Mouse (Mus musculus) G1E (cell line): Measurements from ENCODE around the gene Pdgfd. TPM values are rescaled to one million over a fixed set of nuclear protein-coding genes. Genes with fewer than 3 reads are reported as not detected.

Source experiments
- ATAC-seq: 2 replicates; pipeline ENCODE4 v1.8.0; 2016; ENCODE audit warnings: mild to moderate bottlenecking; ENCODE audit not compliant: insufficient number of reproducible peaks, poor library complexity, low FRiP score, severe bottlenecking; ENCODE audit errors: extremely low read depth
- DNase-seq: peaks from one replicate; pipeline ENCODE4 v3.0.0; 2012; ENCODE audit warnings: low spot score
- H3K27me3 ChIP-seq: 2 replicates; pipeline ENCODE4 v1.6.1; 2012; ENCODE audit warnings: mild to moderate bottlenecking, low read length, inconsistent platforms; ENCODE audit not compliant: insufficient read depth
- H3K36me3 ChIP-seq: replicated peaks from 2 replicates; pipeline ENCODE3; 2012; ENCODE audit warnings: mild to moderate bottlenecking, inconsistent platforms
- H3K4me1 ChIP-seq: 2 replicates; pipeline ENCODE4 v1.6.1; 2012; ENCODE audit warnings: low read depth, low read length, inconsistent platforms, mixed read lengths; ENCODE audit not compliant: insufficient read depth
- H3K4me3 ChIP-seq: 2 replicates; pipeline ENCODE4 v1.5.1; 2012; ENCODE audit warnings: low read depth, mild to moderate bottlenecking, inconsistent platforms, low read length, moderate library complexity, mixed read lengths
- H3K9me3 ChIP-seq: replicated peaks from 2 replicates; pipeline ENCODE4 v1.6.1; 2012; ENCODE audit warnings: inconsistent platforms
- CTCF ChIP-seq: IDR thresholded peaks from 2 replicates; pipeline ENCODE4 v1.5.1; 2012; ENCODE audit warnings: low read depth, low read length, inconsistent platforms, mixed read lengths
- GATA1 ChIP-seq: IDR thresholded peaks from 2 replicates; pipeline ENCODE4 v1.6.1; 2012; ENCODE audit warnings: borderline replicate concordance, low read length, inconsistent platforms, mixed read lengths
- GATA2 ChIP-seq: IDR thresholded peaks from 2 replicates; pipeline ENCODE4 v1.6.1; 2012; ENCODE audit warnings: low read depth, low read length, inconsistent platforms, borderline replicate concordance
- POLR2AphosphoS5 ChIP-seq: IDR thresholded peaks from 2 replicates; pipeline ENCODE4 v1.6.1; 2012; ENCODE audit warnings: low read depth, low read length, inconsistent platforms; ENCODE audit not compliant: insufficient replicate concordance
- TAL1 ChIP-seq: conservative IDR thresholded peaks from 2 replicates; pipeline ENCODE4 v1.6.1; 2012; ENCODE audit warnings: low read depth, low read length, inconsistent platforms, mixed read lengths
- polyA plus RNA-seq: library from polyadenylated mRNA; stranded (reverse); fragments of >175 nt; gene quantifications from 2 replicates; pipeline ENCODE4 v1.2.3, GENCODE M21; 2012
- total RNA-seq, 2 experiments: library from RNA; stranded (forward) in 1 of 2; stranded (reverse) in 1 of 2; fragments of 200-1000 nt in 1 of 2; fragments of >200 nt in 1 of 2; fragmentation: Nextera tagmentation in 1 of 2; gene quantifications; 2 replicates each; pipeline ENCODE4 v1.2.3; 2014 to 2017

Pdgfd gene
- total and polyA plus RNA-seq, 3 experiments, result not detected

DNA sequence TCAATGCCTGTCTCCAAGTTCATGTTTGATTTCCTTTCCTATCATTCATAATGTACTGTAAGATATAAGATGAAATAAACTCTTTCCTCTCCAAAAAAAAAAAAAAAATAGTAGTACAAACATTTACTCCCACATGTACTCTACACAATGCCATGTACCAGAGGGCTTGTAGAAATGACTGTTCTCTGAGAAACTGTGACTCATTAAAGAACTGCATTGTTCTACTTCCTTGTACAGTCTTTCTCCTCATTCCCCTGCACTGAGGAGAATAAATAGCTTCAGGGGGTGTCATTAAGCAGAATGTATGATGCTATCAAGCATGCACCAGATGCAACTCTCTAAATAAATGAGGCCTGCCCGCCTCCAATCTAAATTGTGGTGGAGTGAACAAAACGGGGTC is 130.2 kb downstream of the Pdgfd start:
- DNase-seq (no peak), ATAC-seq (no peak)
- TF ChIP-seq GATA2 (no peak), GATA1 (no peak), CTCF (no peak), TAL1 (no peak), POLR2AphosphoS5 (no peak)

GRCm38 (mm10) chr9:6302050-6302449 is 133.7 kb downstream of the Pdgfd start:
- Histone ChIP-seq H3K9me3 (no peaks in the 10 kb centered on the region), H3K27me3 (no peaks in the 10 kb centered on the region), H3K36me3 (no peaks in the 10 kb centered on the region), H3K4me1 (no peaks in the 10 kb centered on the region), H3K4me3 (no peak overlapping the region)
- no peak for ATAC-seq
- DNase-seq, result no peak
- TF ChIP-seq GATA1, result no peak
- no peak for TF ChIP-seq TAL1
- no peak for TF ChIP-seq POLR2AphosphoS5
- TF ChIP-seq CTCF, result no peak

More for the DNA sequence above, 130.2 kb downstream of the Pdgfd start:
- no peaks in the 10 kb centered on the region for H3K36me3 ChIP-seq
- no peaks in the 10 kb centered on the region for H3K4me1 ChIP-seq
- no peaks in the 10 kb centered on the region for H3K9me3 ChIP-seq
- no peak overlapping the region for H3K4me3 ChIP-seq
- no peaks in the 10 kb centered on the region for H3K27me3 ChIP-seq

GRCm38 (mm10) chr9:6304590-6304989 is 136.2 kb downstream of the Pdgfd start:
- DNase-seq, result no peak
- ATAC-seq, result no peak
- no peaks in the 10 kb centered on the region for H3K27me3 ChIP-seq

GRCm38 (mm10) chr9:6305847-6306246 is 137.5 kb downstream of the Pdgfd start:
- DNase-seq (no peak), ATAC-seq (no peak)
- no peaks in the 10 kb centered on the region for H3K27me3 ChIP-seq
- TF ChIP-seq GATA2 (no peak), GATA1 (no peak), TAL1 (no peak)
- no peak overlapping the region for H3K4me3 ChIP-seq
- no peaks in the 10 kb centered on the region for H3K9me3 ChIP-seq
- H3K4me1 ChIP-seq, result no peaks in the 10 kb centered on the region
- no peaks in the 10 kb centered on the region for H3K36me3 ChIP-seq

More at GRCm38 (mm10) chr9:6304590-6304989, 136.2 kb downstream of the Pdgfd start:
- TF ChIP-seq POLR2AphosphoS5, result no peak
- no peak for TF ChIP-seq TAL1
- no peak for TF ChIP-seq GATA1
- no peak for TF ChIP-seq GATA2
- TF ChIP-seq CTCF, result no peak
- Histone ChIP-seq H3K9me3 (no peaks in the 10 kb centered on the region), H3K4me3 (no peak overlapping the region), H3K4me1 (no peaks in the 10 kb centered on the region), H3K36me3 (no peaks in the 10 kb centered on the region)

DNA sequence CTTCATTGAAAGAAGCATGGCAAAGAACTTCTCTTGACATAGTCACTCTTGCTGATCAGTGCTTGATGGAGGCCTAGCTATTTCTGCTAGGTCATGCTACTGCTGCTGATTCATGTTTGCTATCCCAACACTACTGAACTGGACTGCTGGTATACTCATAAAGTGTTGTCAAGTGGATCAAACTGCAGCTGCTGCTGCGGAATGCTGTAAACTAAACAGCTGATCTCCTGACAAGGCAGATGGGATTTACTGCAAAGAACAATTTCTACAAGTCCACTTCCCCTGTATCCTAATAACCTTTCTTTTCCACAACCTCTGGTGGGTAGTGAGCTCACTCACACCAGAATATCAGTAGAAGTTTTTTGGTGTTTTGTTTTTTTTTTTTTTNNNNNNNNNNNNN is 148.7 kb downstream of the Pdgfd start:
- Histone ChIP-seq H3K4me1 (no peaks in the 10 kb centered on the region), H3K27me3 (no peaks in the 10 kb centered on the region), H3K9me3 (no peaks in the 10 kb centered on the region), H3K36me3 (no peaks in the 10 kb centered on the region), H3K4me3 (no peak overlapping the region)
- no peak for ATAC-seq
- TF ChIP-seq TAL1 (no peak), GATA2 (no peak), CTCF (no peak), GATA1 (no peak), POLR2AphosphoS5 (no peak)
- no peak for DNase-seq

GRCm38 (mm10) chr9:6325408-6325807 is 157.0 kb downstream of the Pdgfd start:
- no peak for TF ChIP-seq GATA1
- TF ChIP-seq POLR2AphosphoS5, result no peak
- no peak for TF ChIP-seq GATA2
- no peak for TF ChIP-seq CTCF
- no peak for TF ChIP-seq TAL1
- Histone ChIP-seq H3K4me1 (no peaks in the 10 kb centered on the region), H3K4me3 (no peak overlapping the region), H3K36me3 (no peaks in the 10 kb centered on the region), H3K9me3 (no peaks in the 10 kb centered on the region), H3K27me3 (no peaks in the 10 kb centered on the region)
- no peak for ATAC-seq
- no peak for DNase-seq

- H3K4me3 ChIP-seq, result no peak overlapping the region
- H3K36me3 ChIP-seq, result no peaks in the 10 kb centered on the region
- TF ChIP-seq CTCF (no peak), GATA2 (no peak), TAL1 (no peak), GATA1 (no peak), POLR2AphosphoS5 (no peak)
- H3K27me3 ChIP-seq, result no peaks in the 10 kb centered on the region
- no peaks in the 10 kb centered on the region for H3K4me1 ChIP-seq
- no peak for DNase-seq
- ATAC-seq, result no peak
- no peaks in the 10 kb centered on the region for H3K9me3 ChIP-seq
These were observed 165.1 kb downstream of the Pdgfd start for GRCm38 (mm10) chr9:6333499-6333898.
